Mouse (Mus musculus) lung, postnatal 0 days (tissue): ENCODE results near the gene Podxl2.

ENCODE experiments used
- CTCF ChIP-seq: IDR thresholded peaks from 2 replicates; pipeline ENCODE4 v1.5.1; 2016; ENCODE audit warnings: antibody characterized with exemption, mild to moderate bottlenecking
- EP300 ChIP-seq: IDR thresholded peaks from 2 replicates; pipeline ENCODE4 v1.6.1; 2016; ENCODE audit warnings: antibody characterized with exemption, mild to moderate bottlenecking, control low read depth

- TF ChIP-seq CTCF, result no peak
- TF ChIP-seq EP300, result no peak
Observed at GRCm38 (mm10) chr6:88835047-88835446, 39.8 kb downstream of the Podxl2 start.
